Mouse (Mus musculus) layer of hippocampus, postnatal 36 days (tissue): ENCODE measurements at regions not wholly inside any gene's neighbourhood (a gene's known extent, or its start where the extent isn't known, plus 50 kb on each side); places are given as distances from the start of the nearest gene placed in this dataset.

Experiments
- DNase-seq, 2 experiments: peaks; one replicate each; pipeline ENCODE4 v3.0.0; 2022

DNA sequence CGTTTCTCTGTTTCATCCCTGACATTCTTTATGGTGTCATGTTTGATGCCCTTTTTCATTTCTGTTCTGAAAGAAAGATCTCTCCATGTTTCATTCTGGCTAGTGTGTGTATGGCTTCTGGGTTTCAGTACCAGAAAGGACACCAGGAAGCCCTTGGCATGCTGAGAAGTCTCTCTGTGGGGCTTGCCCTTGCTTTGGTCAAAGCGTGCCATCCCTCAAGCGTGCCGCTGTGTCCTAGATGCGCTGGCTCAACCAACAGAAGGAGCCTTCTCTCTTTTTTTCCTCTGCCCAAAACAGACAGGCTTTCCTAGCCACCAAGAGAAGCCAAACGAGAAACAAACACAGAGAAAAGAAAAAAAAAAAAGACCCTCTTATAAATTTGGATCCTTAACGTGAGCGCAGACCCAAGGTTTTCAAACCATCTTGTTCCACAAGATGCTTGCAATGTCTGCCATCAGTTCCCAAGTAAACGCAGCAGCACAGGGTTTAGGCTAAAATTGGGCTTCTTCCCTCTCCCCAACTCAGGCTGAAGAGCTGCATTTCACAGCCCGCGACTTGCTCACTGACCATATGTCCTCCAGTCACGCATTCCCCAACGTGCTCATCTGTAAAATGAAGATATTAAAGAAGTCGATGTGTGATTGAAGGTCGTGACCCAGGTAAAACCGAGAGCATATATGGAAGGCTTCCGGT is 97.3 kb upstream of the Foxn2 start:
- DNase-seq = no peak

DNA sequence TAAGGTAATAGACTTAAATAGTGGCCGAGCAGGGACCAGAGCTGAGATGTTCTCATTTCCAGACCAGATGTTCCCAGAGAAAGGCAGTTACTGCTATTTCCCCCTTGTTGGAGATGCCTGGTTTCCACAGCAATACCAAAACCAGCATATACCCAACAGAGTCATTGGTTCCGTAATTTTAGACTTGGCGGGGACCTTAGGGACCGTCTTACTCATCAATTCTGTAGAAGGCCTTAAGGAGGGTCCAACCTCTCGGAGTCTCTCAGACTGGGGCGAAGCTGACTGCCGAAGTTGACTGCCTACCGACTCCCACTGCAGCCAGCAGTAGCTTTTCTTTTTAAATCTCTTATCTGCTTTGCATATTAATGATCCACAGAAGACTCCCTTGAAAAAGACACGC is 95.1 kb upstream of the Foxn2 start:
- DNase-seq = no peak

DNA sequence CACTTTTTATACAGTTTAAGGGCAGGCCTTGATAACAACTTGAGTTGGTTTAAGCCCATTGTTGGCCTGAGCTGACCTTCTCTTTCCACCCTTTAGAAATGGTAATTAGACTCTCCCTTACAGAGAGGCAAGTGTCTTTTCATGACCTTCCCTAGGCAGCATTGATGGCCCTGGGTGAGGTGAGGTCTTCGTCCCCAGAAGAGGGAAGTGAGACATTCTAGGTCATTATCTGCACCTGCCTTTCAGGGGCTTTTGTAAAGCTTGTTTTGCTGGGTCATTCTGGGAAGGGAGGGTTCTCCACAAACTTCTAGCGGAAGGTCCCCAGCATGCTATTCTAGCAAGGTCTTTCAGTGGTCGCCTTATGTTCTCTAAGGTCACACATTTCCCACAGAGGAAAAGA is 93.6 kb upstream of the Foxn2 start:
- DNase-seq = no peak

DNA sequence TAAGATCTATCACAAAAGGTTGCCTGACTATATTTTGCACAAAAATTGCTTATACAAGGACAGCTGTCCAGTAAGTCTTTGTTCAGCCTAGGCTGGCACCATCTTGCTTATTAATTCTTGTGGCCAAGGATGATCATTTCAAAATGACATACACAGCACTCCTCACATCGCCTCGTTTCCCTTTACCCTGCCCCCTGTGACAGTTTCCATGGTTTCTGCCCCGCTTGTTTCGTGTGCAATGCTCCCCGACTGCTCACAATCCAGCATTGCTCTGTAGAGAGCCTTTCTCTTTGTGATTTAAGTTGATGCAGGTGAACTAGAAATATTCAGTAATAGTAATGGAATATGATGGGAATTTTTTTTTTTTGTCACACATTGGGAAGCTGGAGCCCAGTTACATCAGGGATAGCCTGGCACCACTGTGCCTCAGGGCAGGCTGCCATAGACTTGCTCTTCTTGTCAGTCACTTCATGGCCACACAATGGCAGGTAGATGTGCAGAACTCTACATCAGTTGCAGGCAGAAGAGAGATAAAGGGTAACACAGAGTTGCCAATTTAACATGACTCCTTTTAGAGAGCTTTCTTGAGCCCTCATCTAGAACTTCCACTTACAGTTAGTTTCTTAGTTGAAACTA is 90.6 kb upstream of the Foxn2 start:
- DNase-seq = no peak

DNA sequence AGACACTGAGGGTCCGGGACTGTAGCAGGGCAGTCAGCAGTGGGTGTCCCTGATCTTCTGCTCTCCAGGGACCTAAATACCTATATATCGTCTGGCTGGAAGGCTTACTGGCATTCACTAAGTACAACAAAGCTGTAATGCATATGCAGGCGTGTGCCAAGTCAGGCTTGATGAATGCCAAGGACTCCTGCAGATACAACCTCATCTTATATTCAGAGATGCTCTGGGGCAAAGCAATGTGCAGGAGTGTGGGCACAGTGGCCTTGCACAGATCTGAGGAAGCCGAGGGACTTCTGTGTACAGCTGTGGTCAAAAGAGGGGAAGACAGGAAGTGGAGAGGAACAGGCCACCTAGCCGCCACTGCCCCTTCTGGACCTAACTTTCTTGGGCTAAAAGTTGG is 89.5 kb upstream of the Foxn2 start:
- no peak for DNase-seq

DNA sequence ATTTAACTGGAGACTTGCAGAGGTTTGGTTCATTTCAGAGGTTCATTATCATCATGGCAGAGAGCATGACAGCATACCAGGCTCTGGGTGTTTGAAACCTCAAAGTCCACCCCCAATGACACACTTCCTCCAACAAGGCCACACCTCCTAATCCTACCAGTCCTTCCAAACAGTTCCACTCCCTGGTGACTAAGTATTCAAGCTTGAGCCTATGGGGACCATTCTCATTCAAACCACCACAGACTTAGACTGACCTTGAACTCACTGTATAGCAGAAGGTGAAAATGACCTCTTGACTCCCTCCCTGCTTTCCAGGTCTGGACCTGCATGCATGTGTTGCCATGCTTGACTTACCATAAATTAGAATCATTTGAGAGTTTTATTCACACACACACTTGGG is 87.6 kb upstream of the Foxn2 start:
- DNase-seq = no peak

DNA sequence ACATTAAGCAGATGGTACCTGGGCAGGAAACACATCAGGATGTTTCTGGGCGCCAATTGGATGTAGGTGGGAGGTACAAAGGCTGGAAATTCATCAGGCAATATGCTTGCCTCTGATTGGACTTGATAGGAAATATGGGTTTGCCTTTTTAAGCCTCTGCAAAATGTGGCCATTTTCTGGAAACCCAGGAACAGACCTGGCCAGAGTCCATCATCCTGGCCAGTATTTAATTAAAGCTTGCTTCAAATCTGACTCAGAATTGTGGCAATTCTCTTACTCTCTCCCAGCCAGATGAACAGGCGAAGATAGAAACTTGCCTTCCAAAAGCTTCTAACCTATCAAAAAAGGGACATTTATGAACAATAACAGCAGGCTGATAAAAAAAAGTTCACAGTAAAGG is 79.3 kb upstream of the Foxn2 start:
- DNase-seq = no peak

DNA sequence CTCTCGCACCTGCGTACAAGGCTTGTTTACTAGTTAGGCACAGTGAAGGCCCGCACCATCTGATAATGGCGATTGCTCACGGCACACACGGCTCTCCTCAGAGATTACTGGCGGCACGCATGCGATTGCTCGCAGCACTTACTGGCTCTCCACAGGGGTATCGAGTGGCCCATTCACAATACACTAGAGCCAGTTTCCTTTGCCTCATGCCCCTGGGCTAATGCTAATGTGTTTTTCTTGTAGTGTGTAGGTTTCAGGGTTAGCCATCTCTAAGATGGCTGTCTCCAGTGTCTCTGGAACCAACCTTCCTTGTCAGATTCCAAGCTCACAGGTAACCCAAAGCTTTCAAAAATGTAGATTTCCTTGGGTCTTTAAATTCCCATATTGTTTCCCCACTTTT is 78.1 kb upstream of the Foxn2 start:
- no peak for DNase-seq

DNA sequence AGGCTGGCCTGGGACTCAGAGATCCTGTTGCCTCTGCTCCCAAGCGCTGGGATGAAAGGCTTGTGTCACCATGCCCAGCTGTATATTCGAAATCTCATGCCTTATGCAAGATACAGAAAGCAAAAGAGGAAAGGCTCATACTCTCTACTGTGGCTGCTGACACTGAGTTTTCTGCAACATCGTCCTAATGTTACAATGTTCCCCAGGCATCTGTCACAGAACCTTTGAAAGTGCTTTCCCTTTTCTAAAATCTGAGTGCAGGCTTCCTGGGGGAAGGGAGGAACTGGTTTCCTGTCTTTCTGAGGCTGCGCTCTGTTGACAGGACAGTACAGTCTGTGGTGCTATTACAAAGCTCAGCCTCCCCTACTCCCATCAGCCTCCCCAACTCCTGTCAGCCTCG is 72.6 kb upstream of the Foxn2 start:
- DNase-seq = peak in 1 of 2 experiments; percentile 14

DNA sequence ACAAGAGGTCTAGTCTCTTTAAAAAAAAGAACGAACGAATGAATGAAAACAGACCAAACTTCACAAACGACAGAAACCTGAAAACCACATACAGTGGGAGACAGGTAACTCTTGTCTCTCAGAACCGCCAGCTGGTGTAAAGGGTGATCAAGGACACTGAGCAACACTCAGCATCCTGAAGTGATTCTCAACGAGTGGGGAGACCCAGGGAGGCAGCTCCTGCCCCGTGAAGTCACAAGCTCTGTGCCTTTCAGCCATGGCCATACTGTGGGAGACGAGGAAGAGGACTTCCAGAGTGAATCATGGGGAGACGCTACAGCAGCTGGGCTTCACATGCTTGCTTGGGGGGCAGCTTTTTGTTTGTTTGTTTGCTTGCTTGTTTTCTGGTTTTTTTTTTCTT is 70.5 kb upstream of the Foxn2 start:
- DNase-seq = no peak

DNA sequence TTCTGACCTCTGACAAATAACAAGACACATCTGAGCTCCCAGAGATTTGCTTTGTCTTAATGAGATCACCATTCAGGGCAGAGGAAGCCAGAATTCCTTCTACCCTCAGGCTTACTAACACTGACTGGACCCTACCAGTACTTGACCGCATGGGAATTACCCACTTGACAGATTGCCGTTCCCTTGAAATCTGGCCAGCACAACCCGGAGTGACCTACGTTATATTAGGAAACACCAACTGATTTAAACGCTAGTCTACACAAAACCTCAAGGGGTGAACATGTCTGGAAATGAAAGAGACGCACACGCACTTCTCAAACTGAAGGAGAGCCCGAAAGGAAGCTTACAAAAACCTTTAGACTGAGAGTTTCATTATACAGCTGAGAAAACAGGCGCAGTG is 69.8 kb upstream of the Foxn2 start:
- DNase-seq = no peak

DNA sequence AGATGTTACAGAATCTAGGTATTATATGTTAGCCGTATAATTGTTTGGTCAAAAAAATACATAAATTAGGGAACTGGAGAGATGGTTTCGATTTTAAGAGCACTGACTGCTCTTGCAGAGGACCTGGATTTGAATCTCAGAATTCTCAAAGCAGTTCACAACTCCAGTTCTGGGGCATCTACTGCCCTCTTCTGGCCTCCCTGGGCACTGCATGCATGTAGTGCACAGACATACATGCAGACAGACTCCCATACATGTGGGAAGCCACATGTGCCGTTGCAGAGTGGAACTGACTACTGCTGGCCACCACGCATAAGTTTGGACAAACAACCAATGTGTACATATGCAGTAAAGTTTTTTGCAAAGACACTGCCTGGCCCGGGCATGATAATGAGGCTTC is 62.0 kb upstream of the Foxn2 start:
- no peak for DNase-seq

DNA sequence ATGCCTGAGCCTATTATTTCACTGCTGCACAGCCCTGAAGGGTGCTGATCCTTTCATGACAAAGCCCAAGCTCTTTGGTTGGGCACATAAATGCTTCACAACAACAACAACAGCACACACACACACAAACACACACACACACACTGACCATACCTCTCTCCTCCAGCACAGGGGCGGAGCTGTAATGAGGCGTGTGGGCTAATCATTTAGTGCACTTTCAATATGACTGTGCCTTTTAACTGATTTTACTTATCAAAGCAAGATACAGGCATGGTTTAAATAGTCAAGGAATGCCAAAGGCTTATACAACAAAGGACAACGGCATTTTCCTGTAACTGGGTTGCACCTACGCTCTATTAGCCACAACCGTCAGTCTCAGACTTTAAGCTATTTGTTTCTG is 61.1 kb upstream of the Foxn2 start:
- no peak for DNase-seq

DNA sequence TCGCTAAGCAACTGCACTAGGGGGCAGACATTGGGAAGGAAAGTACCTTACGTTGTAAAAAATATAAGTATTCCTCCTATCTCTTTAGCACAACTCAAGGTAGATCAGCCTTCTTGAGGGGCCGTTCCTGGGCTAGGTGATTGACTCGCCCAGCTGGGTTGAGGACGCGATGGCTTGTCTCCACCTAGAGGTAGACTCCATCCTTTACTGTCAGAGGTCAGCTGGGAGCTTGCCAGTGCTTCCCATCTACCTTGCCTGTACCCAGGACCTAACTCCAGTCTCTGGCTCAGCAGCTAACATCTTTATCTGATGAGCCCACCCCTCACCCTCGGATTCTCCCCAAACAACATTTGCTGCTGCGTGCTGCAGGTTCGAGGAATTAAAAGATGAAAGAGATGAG is 59.4 kb upstream of the Foxn2 start:
- no peak for DNase-seq

DNA sequence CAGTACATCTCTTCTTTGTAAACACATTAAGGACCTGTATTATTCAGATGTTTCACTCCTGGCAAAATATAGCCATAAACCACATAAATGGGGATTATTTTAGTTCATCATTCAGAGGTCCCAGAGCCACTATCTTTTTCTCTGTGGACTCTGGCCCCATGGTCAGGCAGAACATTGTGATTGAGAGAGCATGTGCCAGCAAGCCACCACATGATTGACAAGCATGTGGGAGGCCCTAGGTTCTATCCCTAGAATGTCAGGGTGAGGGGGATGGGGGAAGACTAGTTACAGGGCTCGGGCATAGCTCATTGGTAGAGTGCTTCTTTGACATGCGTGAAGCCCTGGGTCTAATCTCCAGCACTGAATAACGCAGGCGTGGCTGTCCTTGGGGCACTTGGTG is 57.1 kb upstream of the Foxn2 start:
- DNase-seq = no peak

DNA sequence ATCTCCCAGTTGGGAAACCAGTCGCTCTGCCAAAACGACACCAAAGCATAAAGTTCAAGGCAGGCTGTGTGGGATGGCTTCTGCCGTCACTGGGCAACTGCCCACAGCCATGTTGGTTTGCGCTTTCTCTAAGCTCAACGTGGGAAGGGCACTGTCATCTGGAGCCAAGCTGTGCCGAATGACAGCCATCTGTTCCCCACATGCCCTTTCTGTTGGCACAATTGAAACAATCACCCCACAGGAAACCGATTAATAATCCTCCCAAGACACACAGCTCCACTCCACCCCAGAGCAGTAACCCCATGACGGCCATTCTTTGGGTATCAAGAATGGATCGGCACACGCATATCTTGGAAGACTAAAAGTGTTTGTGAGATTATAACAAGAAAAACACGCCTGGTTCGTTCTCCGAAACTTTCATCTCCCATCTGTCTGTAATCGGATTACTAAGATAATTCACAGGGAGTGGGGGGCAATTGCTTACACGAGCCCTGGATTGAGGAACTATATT is 52.0 kb upstream of the Foxn2 start:
- peak; percentile 51 to 75 for DNase-seq

DNA sequence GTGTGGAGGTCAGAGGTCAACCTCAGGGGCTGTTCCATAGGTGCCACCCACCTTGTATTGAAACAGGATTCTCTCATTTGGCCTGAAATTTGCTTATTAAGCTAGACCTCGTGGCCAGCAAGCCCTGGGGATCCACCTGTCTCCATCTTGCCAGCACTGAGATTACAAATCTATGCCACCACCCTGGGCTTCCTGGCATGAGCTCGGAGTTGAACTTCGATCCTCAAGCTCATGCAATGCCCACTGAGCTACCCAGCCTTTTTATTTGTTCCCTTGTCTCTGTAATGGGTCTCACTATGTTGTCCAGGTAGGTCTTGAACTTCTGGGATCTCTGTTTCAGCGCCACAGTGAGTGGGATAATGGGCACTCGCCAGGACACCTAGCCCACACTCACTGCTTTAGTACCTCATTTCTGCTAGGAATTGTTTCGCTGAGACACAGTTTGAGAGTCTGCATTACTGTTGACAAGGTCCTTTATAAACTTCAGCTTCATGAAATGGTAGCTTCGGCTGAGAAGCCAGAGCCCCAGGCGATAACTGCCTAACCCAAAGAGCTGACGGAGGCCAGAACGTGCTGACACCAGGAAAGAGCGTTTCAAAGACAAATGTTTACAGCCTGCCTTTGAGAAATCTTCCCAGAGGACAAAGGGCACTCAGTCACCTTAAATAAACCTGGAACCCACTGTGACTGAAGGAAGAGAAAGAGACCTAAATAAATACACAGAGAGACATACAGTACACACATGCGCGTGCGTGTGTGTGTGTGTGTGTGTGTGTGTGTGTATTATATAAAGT is 50.6 kb upstream of the Foxn2 start:
- no peak for DNase-seq
